Mouse (Mus musculus): Measurements from ENCODE around the gene Col28a1.

The Col28a1 gene

GRCm38 (mm10) chr6:8192517-8192916 lies at the start of gene Col28a1:
Gene Col28a1, minus strand, starts transcription at chr6:8192617.
- DNase-seq (ENCODE audit: extremely low read depth, low read depth), result no peak

DNA sequence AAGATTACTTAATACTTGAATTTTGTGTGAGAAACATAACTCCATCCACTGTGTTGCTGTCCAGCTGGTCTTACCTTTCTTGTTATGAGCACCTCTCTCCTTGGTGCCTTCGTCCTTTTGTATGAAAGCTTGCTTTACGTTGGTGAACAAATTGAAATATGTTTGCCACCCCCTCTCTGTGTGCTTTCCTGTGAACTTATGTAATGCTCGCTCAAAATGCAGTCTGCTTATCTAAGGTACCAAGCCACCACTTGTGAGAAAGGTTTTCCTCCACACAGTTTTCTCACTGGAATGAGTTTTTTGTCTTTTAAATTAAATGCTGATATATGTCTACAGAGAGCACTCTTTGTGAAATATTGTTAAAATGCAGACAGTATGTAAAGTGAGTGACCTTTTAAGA lies 36.2 kb upstream of the Col28a1 start:
- no peak for DNase-seq (ENCODE audit: extremely low read depth, low read depth)

DNA sequence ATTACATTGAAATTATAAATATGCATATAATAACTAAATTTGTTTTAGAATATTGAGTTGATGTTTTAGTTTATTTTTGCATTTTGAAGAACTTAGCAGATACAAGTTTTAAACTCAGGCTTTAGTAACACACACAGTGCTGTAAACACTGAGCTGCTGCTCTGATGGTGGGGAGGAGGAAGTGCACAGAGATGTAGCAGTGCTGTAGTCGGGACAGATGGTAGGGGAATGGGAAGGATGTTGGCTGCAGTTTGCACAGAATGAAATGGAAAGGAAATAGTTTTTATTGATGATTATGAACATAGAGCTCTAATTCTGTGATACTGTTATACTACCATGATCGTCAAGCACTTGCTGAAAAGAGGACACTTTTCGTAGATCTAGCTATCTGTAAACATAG lies 34.6 kb upstream of the Col28a1 start:
- DNase-seq (ENCODE audit: extremely low read depth, low read depth), result no peak

- peak; percentile 37 for DNase-seq (ENCODE audit: extremely low read depth, low read depth)
These were observed 18.2 kb upstream of the Col28a1 start for GRCm38 (mm10) chr6:8210661-8211060.

DNA sequence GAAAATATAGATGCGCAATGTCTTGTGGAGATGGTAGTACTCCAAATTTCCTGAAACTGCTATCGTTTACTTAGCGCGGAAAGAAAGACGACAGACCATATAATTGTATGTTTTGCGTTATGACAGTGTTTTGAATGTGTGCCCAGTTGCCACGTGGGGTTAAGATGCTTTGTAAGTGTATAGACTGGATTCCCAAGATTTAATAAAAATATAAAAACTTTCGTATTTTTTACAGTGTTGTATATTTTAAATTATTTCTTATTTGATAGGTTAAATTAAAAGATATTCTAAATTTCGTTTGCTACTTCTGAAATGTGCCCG lies 17.4 kb upstream of the Col28a1 start:
- no peak for DNase-seq (ENCODE audit: extremely low read depth, low read depth)

- DNase-seq (ENCODE audit: extremely low read depth, low read depth), result peak; percentile 66
These were observed 16.8 kb upstream of the Col28a1 start, which contains the start of gene Mios for GRCm38 (mm10) chr6:8209047-8209865. Gene Mios, plus strand, starts transcription at chr6:8209222.

DNA sequence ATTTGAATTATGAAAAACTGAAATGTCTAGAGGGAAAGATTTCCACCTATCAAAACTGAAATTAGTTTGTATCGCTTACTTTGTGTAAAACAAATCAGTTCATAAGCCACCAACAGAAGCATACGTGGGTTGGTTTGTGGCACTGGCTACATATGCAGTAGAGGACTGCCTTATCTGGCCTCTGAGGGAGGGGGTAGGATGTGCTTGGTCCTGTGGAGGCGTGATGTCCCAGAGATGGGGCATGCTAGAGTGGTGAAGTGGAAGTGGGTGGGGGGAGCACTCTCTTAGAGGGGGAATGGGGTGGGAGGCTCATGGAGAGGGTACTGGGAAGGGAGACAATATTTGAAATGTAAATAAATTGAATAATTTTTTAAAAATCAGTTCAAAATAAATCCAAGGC lies 2.5 kb downstream of the Col28a1 start:
- DNase-seq (ENCODE audit: extremely low read depth, low read depth), result no peak

GRCm38 (mm10) chr6:8188599-8189233 lies 3.7 kb downstream of the Col28a1 start:
- DNase-seq (ENCODE audit: extremely low read depth, low read depth), result no peak

GRCm38 (mm10) chr6:8178397-8178941 lies 13.9 kb downstream of the Col28a1 start:
- peak; percentile 43 for DNase-seq (ENCODE audit: extremely low read depth, low read depth)

DNA sequence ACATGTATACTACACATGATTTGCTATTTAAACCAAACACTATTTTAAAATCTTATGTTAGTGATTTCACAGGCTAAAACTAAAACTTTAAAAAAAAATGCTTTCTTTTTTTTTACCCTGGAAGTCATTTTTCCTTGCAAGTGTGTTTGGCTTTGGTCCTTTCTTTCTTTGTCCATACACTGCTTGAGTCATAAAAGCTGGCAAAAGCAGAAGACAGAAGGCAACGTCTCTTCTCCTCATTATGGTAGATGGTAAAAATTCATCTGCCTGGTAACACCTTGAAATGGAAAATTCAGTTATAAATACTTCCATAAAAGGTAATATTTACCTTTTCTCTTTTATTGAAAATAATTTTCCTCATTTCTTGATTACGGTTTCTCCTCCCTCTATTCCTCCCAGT lies 16.3 kb downstream of the Col28a1 start:
- no peak for DNase-seq (ENCODE audit: extremely low read depth, low read depth)

- DNase-seq (ENCODE audit: extremely low read depth, low read depth), result no peak
These were observed 17.1 kb downstream of the Col28a1 start for GRCm38 (mm10) chr6:8175346-8175745.

GRCm38 (mm10) chr6:8174062-8174461 lies 18.4 kb downstream of the Col28a1 start:
- DNase-seq (ENCODE audit: extremely low read depth, low read depth), result no peak

DNA sequence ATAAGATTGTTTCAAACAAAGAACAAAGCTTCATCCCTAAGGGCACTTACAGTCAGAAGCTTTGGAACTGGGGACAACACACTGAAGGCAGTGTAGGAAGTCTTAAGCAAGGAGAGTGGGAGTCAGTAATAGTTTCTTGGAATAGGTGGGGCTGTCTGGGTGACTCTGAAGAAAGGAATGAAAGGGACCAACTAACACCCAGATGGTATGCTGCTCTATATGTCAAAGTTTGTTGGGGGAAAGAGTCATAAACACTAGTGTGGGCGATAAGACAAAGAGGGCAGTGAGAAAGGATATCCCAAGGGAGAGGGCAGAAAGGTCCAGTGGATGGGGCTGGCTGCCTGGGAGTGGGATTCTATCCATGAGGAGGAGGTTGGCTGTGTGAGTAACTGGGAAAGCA lies 20.3 kb downstream of the Col28a1 start:
- no peak for DNase-seq (ENCODE audit: extremely low read depth, low read depth)

- no peak for DNase-seq (ENCODE audit: extremely low read depth, low read depth)
These were observed 27.7 kb downstream of the Col28a1 start for GRCm38 (mm10) chr6:8164741-8165140.

GRCm38 (mm10) chr6:8160001-8160400 lies 32.4 kb downstream of the Col28a1 start:
- no peak for DNase-seq (ENCODE audit: extremely low read depth, low read depth)

DNA sequence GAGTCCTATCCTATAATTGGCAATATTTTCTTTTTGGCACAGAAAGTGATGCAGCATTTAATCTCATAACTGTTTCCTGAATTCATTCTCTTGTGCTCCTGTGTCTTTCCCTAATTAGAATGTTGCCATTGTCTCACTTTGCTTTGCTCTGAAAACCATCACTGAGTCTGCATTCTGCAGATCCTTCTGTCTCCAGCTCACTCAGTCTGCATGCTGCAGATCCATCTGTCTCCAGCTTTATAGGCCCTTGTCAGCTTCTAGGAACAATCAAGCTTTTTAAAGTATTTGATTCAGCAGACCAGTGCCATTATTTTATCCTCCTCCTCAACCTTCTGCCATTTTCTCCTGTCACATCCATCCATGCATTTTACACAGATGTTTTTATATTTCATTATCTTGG lies 35.3 kb downstream of the Col28a1 start:
- no peak for DNase-seq (ENCODE audit: extremely low read depth, low read depth)

DNA sequence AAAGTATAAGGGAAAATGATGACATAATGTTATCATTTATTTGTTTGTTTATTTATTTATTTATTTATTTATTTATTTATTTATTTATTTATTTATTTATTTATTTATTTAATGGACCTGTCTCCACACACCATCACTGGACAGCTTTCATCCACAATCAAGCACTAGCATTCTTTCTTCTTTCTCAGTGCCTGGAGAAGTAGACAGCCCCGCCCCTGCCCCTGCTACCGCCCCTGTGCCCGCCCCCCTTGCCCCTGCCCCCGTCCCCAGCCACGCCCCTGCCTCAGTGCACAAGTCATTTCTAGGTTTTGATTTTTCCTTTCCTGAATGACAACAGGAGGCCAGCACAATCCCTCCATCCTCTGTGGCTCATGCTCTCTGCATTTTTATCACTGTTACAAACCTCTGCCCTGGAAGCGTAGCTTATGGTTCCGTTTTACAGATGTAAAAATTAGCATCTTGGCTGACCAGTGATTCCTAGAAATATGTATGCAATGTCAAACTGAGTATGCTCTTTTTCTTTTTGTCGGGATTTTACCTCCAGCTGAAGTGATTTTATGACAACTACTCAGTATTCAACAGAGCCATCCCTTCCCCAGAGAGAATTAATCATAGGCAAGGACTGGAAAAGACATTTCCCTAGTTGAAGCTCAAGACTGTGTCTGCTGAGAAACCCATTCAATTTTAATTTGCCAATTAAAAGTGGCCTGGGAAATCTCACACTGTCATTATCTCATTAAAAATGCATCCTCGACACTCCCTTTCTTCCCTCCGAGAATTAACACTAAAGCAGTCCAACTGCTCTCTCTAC lies 39.7 kb downstream of the Col28a1 start:
- DNase-seq (ENCODE audit: extremely low read depth, low read depth), result no peak

DNA sequence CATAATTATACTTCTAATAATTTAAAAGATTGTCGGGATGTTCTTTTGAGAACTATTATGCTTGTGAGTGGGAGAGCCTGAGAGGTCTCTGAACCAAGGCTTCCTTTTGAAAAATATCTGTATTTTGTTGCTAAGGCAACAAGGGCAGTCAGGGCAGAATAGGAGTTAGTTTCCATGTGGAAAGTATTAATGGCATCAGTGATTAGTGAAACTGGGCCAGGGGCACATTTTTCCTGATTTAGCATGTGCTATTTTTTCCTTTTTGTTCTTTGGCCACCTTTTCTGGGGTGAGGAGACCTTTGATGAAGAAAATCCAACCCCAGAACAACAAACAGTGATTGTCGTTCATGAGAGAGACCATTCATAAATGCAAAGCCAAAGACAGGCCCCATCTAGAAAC lies 43.5 kb downstream of the Col28a1 start:
- DNase-seq (ENCODE audit: extremely low read depth, low read depth), result no peak

- DNase-seq (ENCODE audit: extremely low read depth, low read depth), result peak; percentile 1
These were observed 50.5 kb downstream of the Col28a1 start for GRCm38 (mm10) chr6:8141881-8142280.

DNA sequence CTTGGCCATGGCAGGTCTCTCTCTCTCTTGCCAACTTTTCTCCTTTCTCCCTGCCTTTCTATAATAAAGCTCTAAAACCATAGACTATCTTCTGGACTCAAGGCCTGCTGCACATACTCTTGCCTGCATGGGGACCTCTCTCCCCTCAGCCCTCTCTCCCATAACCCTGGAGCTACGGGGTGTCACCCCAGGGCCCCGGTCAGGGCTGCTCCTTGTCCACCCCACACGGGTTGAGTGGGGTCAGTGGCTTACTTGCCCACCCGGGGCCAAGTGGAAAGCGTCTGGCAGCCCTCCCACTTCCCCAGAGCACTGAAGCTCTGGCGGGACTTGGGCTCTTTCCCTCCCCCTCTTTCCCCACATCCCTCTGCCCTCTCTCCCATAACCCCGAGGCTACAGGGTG lies 62.3 kb downstream of the Col28a1 start:
- no peak for DNase-seq (ENCODE audit: extremely low read depth, low read depth)

DNA sequence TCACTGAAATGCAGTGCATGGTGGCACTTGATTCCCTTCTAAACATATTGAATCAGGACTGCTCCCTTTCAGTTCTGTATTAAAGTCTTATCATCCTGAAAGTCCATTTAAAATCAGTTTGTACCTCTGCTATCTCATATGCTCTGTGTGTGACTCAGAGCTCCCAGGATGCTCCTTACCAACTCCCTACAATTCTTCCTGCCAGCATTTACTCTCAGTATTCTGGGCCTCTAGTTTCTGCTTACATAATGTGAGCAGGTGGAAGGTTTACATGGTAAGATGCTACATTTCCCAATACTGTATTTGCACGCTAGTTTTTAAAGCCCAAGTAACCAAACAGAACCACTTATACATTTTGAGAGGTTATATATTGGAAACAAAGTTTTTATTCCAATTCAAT lies 64.3 kb downstream of the Col28a1 start:
- no peak for DNase-seq (ENCODE audit: extremely low read depth, low read depth)

- DNase-seq (ENCODE audit: extremely low read depth, low read depth), result no peak
These were observed 65.9 kb downstream of the Col28a1 start for GRCm38 (mm10) chr6:8126545-8126944.

Measured in MEL-GATA-1-ER (cell line).